Comparison of ENCODE assay signal across 24 mouse cellular contexts in the genomic region with DNA sequence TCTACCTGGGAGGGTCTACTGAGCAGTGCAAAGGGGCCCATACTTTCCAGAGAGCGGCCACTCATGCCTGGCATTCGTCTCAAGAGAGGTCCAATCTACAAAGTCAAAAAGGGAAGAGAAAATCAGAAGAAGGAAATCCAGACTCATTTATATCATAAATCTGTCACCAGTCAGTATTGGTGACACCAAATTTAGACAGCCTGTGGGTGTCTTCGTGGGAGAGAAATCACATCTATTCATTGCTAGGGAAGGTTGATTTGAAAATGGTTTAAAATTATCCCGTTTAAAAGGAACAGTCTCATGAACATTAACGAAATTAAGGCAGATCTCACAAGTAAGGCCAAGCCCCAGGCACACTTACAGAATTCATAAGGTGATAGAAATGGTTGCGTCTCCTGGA.
DNase-seq lines count a peak whose midpoint lies in the region; ATAC-seq and TF ChIP-seq lines count a peak whose summit lies in the region.
"Had no signal": no experiment of that assay in that cellular context is flagged by ENCODE, and none has a peak within 500 bp of the region (broad histone marks: within the 10 kb centered on the region; RNA-seq: fewer than 3 reads in every experiment).

No protein-coding gene starts in this region.

- H3K4me1 ChIP-seq in cortical plate, adult 2 months (ENCODE audit: control insufficient read depth, insufficient read depth, low read length) = peaks cover 3% of the 10 kb centered on the region
- peaks cover 14% of the 10 kb centered on the region for H3K4me1 ChIP-seq in hindbrain, embryonic 13.5 days (replicated peaks)
- H3K4me1 ChIP-seq: forebrain, embryonic 15.5 days had no signal

- TF ChIP-seq POLR2A in cortical plate, adult 2 months (IDR thresholded peaks at IDR 0.05; ENCODE audit: extremely low read depth, insufficient read depth, low read length) = no peak

- H3K36me3 ChIP-seq in hindbrain, embryonic 13.5 days = no peaks in the 10 kb centered on the region
- H3K36me3 ChIP-seq: embryonic facial prominence, embryonic 10.5 days; embryonic facial prominence, embryonic 13.5 days; forebrain, embryonic 12.5 days; forebrain, embryonic 15.5 days; hindbrain, embryonic 12.5 days had no signal

- peak overlapping the region; percentile 73 for H3K27ac ChIP-seq in cortical plate, adult 2 months (ENCODE audit: insufficient read depth, low read length)
- no peak overlapping the region for H3K27ac ChIP-seq in hindbrain, embryonic 13.5 days
- H3K27ac ChIP-seq: embryonic facial prominence, embryonic 10.5 days; embryonic facial prominence, embryonic 13.5 days; forebrain, embryonic 12.5 days; forebrain, embryonic 15.5 days; gastrocnemius, adult 2 months; hindbrain, embryonic 12.5 days had no signal

- no peak overlapping the region for H3K9ac ChIP-seq in hindbrain, embryonic 13.5 days
- H3K9ac ChIP-seq: embryonic facial prominence, embryonic 13.5 days; forebrain, embryonic 12.5 days; forebrain, embryonic 15.5 days; hindbrain, embryonic 12.5 days had no signal

- H3K27me3 ChIP-seq in hindbrain, embryonic 13.5 days = 0 out of 2 replicates have a peak, but pooled peaks cover 9% of the 10 kb centered on the region
- H3K27me3 ChIP-seq: forebrain, embryonic 15.5 days; hindbrain, embryonic 12.5 days had no signal

- H3K4me3 ChIP-seq in cortical plate, adult 2 months (ENCODE audit: insufficient read depth, low read length) = no peak overlapping the region
- H3K4me3 ChIP-seq in hindbrain, embryonic 13.5 days = no peak overlapping the region
- H3K4me3 ChIP-seq: embryonic facial prominence, embryonic 10.5 days; embryonic facial prominence, embryonic 13.5 days; erythroblast, embryonic 14.5 days; forebrain, embryonic 12.5 days; forebrain, embryonic 15.5 days; gastrocnemius, adult 2 months; hindbrain, embryonic 12.5 days had no signal

- H3K4me2 ChIP-seq in hindbrain, embryonic 13.5 days = no peak overlapping the region
- H3K4me2 ChIP-seq: embryonic facial prominence, embryonic 13.5 days; forebrain, embryonic 12.5 days; forebrain, embryonic 15.5 days; heart, embryonic 11.5 days; hindbrain, embryonic 12.5 days had no signal

- no peak for TF ChIP-seq CTCF in cortical plate, adult 2 months (IDR thresholded peaks at IDR 0.05; ENCODE audit: extremely low read depth, insufficient read depth, low read length)

- ATAC-seq in hindbrain, embryonic 13.5 days (ENCODE audit: low FRiP score) = no peak
- ATAC-seq: activated CD4-positive, CD25-positive, alpha-beta regulatory T cell, adult 4 months; forebrain, embryonic 15.5 days; hindbrain, embryonic 16.5 days had no signal

- 92% methylated on average over 6 of the region's 6 CpGs for WGBS in hindbrain, embryonic 13.5 days

- no peaks in the 10 kb centered on the region for H3K9me3 ChIP-seq in hindbrain, embryonic 13.5 days
- H3K9me3 ChIP-seq: embryonic facial prominence, embryonic 10.5 days; embryonic facial prominence, embryonic 13.5 days; forebrain, embryonic 12.5 days; forebrain, embryonic 15.5 days; hindbrain, embryonic 12.5 days had no signal

- DNase-seq in layer of hippocampus, adult 9-11 months = peak; percentile 31
- DNase-seq in layer of hippocampus, adult 11-12 months (ENCODE audit: low spot score) = no peak
- DNase-seq in right cerebral cortex, adult 2 months (ENCODE audit: low spot score in 2 of 2) = peak; percentile 26 to 32
- DNase-seq in right cerebral cortex, postnatal 10 days (ENCODE audit: low spot score in 2 of 2) = no peak
- DNase-seq: adrenal gland, adult 8-10 months; adrenal gland, postnatal 25 days; cerebellum, adult 2 months; cerebellum, adult 9-11 months; cerebellum, postnatal 25 days; embryo, embryonic 11 days; gastrocnemius, adult 2 months; gastrocnemius, postnatal 14 days; heart, adult 11 months had no signal

Comparison
In these comparisons a context has a peak if more than half of its experiments do, and no peak if none do; other contexts are left out.
1. DNase-seq: peak in layer of hippocampus, adult 9-11 months (single experiment) and right cerebral cortex, adult 2 months (2 of 2); none in layer of hippocampus, adult 11-12 months (single experiment) and right cerebral cortex, postnatal 10 days (0 of 2).